Mouse (Mus musculus) hindbrain, embryonic 14.5 days (tissue): ENCODE measurements at regions not wholly inside any gene's neighbourhood (a gene's known extent, or its start where the extent isn't known, plus 50 kb on each side); places are given as distances from the start of the nearest gene placed in this dataset.

ENCODE experiments used
- ATAC-seq: fragments of 200-750 bp; cut with Nextera tagmentation; 2 replicates; pipeline ENCODE4 v1.8.0; 2017; ENCODE audit warnings: moderate number of reproducible peaks, mild to moderate bottlenecking, moderate TSS enrichment, moderate library complexity; ENCODE audit not compliant: low FRiP score
- DNase-seq: peaks from one replicate; pipeline ENCODE4 v3.0.0-alpha.2; 2015; ENCODE audit warnings: low spot score
- H3K27ac ChIP-seq: fragments of 300-500 bp; sonication (generic); 2 replicates; pipeline ENCODE4 v1.5.1; 2014; ENCODE audit warnings: mild to moderate bottlenecking, moderate library complexity
- H3K27me3 ChIP-seq: fragments of 300-500 bp; sonication (generic); 2 replicates; pipeline ENCODE4 v1.6.1; 2014; ENCODE audit warnings: mild to moderate bottlenecking, low read length, mixed read lengths; ENCODE audit not compliant: control insufficient read depth, insufficient read depth
- H3K36me3 ChIP-seq: fragments of 300-500 bp; sonication (generic); replicated peaks from 2 replicates; pipeline ENCODE4 v1.6.1; 2014; ENCODE audit not compliant: control insufficient read depth, insufficient read depth
- H3K4me1 ChIP-seq: fragments of 300-500 bp; sonication (generic); replicated peaks from 2 replicates; pipeline ENCODE4 v1.6.1; 2014; ENCODE audit warnings: antibody characterized with exemption, low read length, mixed read lengths; ENCODE audit not compliant: control insufficient read depth, insufficient read depth
- H3K4me2 ChIP-seq: fragments of 300-500 bp; sonication (generic); replicated peaks from 2 replicates; pipeline ENCODE4 v1.6.1; 2014; ENCODE audit warnings: mild to moderate bottlenecking, moderate library complexity
- H3K4me3 ChIP-seq: fragments of 300-500 bp; sonication (generic); replicated peaks from 2 replicates; pipeline ENCODE4 v1.5.1; 2014; ENCODE audit warnings: mild to moderate bottlenecking, low read length
- H3K9ac ChIP-seq: fragments of 300-500 bp; sonication (generic); 2 replicates; pipeline ENCODE4 v1.6.1; 2014
- H3K9me3 ChIP-seq: fragments of 300-500 bp; sonication (generic); 2 replicates; pipeline ENCODE4 v1.6.1; 2016; ENCODE audit warnings: low read length; ENCODE audit not compliant: control insufficient read depth
- WGBS: fragments of 180-500 bp; shearing (Covaris S2); extraction: QIAGEN DNeasy Blood & Tissue Kit; methylation state at CpG from one replicate; pipeline ENCODE4 v1.1.7; 2014; 5-methylcytosine and 5-hydroxymethylcytosine counted together

GRCm38 (mm10) chr12:12549649-12550048, 287.7 kb downstream of the Fam49a start:
- no peak for DNase-seq
- Histone ChIP-seq H3K27ac (no peak overlapping the region), H3K36me3 (no peaks in the 10 kb centered on the region), H3K4me3 (no peak overlapping the region), H3K9ac (no peak overlapping the region), H3K4me2 (no peak overlapping the region), H3K27me3 (no peaks in the 10 kb centered on the region), H3K4me1 (no peaks in the 10 kb centered on the region), H3K9me3 (no peaks in the 10 kb centered on the region)
- no peak for ATAC-seq
- 84% methylated on average over 3 of the region's 3 CpGs for WGBS

- Histone ChIP-seq H3K4me1 (no peaks in the 10 kb centered on the region), H3K4me3 (no peak overlapping the region), H3K27ac (no peak overlapping the region), H3K27me3 (no peaks in the 10 kb centered on the region), H3K9ac (no peak overlapping the region), H3K4me2 (no peak overlapping the region), H3K9me3 (no peaks in the 10 kb centered on the region), H3K36me3 (no peaks in the 10 kb centered on the region)
- ATAC-seq (no peak), DNase-seq (no peak)
- WGBS = 82% methylated on average over 2 of the region's 2 CpGs
Measured at GRCm38 (mm10) chr12:12548688-12549087, 286.7 kb downstream of the Fam49a start.

- no peaks in the 10 kb centered on the region for H3K27me3 ChIP-seq
- ATAC-seq (no peak), DNase-seq (no peak)
- no peak overlapping the region for H3K27ac ChIP-seq
- WGBS = 87% methylated on average over 1 of the region's 1 CpGs
- H3K4me3 ChIP-seq = no peak overlapping the region
- no peaks in the 10 kb centered on the region for H3K4me1 ChIP-seq
- H3K9ac ChIP-seq = no peak overlapping the region
- no peaks in the 10 kb centered on the region for H3K9me3 ChIP-seq
- no peak overlapping the region for H3K4me2 ChIP-seq
- no peaks in the 10 kb centered on the region for H3K36me3 ChIP-seq
Measured at GRCm38 (mm10) chr12:12547477-12547876, 285.5 kb downstream of the Fam49a start.

- no peak for ATAC-seq
- no peak overlapping the region for H3K27ac ChIP-seq
- no peak overlapping the region for H3K9ac ChIP-seq
- H3K4me2 ChIP-seq = no peak overlapping the region
- DNase-seq = no peak
- H3K27me3 ChIP-seq = no peaks in the 10 kb centered on the region
- WGBS = 92% methylated on average over 5 of the region's 5 CpGs
- H3K4me3 ChIP-seq = no peak overlapping the region
- H3K9me3 ChIP-seq = no peaks in the 10 kb centered on the region
- no peaks in the 10 kb centered on the region for H3K36me3 ChIP-seq
- no peaks in the 10 kb centered on the region; the same call in 1 of the 2 replicates for H3K4me1 ChIP-seq
Measured at GRCm38 (mm10) chr12:12546372-12547031, 284.6 kb downstream of the Fam49a start.

- 41% methylated on average over 13 of the region's 13 CpGs for WGBS
- H3K4me2 ChIP-seq = no peak overlapping the region
- no peak overlapping the region for H3K4me3 ChIP-seq
- peak overlapping the region; percentile 36; the same call in 1 of the 2 replicates for H3K9ac ChIP-seq
- H3K36me3 ChIP-seq = no peaks in the 10 kb centered on the region
- no peaks in the 10 kb centered on the region for H3K27me3 ChIP-seq
- DNase-seq (no peak), ATAC-seq (no peak)
- no peaks in the 10 kb centered on the region for H3K9me3 ChIP-seq
- no peak overlapping the region for H3K27ac ChIP-seq
- H3K4me1 ChIP-seq = no peaks in the 10 kb centered on the region; the same call in 1 of the 2 replicates
Measured at GRCm38 (mm10) chr12:12541076-12542070, 279.4 kb downstream of the Fam49a start.

GRCm38 (mm10) chr12:12539291-12539690, 277.4 kb downstream of the Fam49a start:
- no peaks in the 10 kb centered on the region; the same call in 1 of the 2 replicates for H3K4me1 ChIP-seq
- no peak overlapping the region for H3K27ac ChIP-seq
- ATAC-seq = no peak
- no peak overlapping the region for H3K4me2 ChIP-seq
- H3K4me3 ChIP-seq = no peak overlapping the region
- H3K9me3 ChIP-seq = no peaks in the 10 kb centered on the region
- H3K36me3 ChIP-seq = no peaks in the 10 kb centered on the region
- no peak for DNase-seq
- no peaks in the 10 kb centered on the region for H3K27me3 ChIP-seq
- no peak overlapping the region for H3K9ac ChIP-seq
- 92% methylated on average over 3 of the region's 3 CpGs for WGBS

- Histone ChIP-seq H3K27me3 (no peaks in the 10 kb centered on the region), H3K9ac (no peak overlapping the region), H3K4me1 (no peaks in the 10 kb centered on the region), H3K4me2 (no peak overlapping the region), H3K27ac (no peak overlapping the region), H3K4me3 (no peak overlapping the region), H3K36me3 (no peaks in the 10 kb centered on the region), H3K9me3 (no peaks in the 10 kb centered on the region)
- DNase-seq (no peak), ATAC-seq (no peak)
- WGBS = 37% methylated on average over 2 of the region's 2 CpGs
Measured at GRCm38 (mm10) chr12:12534779-12535178, 272.8 kb downstream of the Fam49a start.

- ATAC-seq = no peak
Measured at GRCm38 (mm10) chr12:12530796-12531195, 268.9 kb downstream of the Fam49a start.

GRCm38 (mm10) chr12:12529541-12529940, 267.6 kb downstream of the Fam49a start:
- H3K9me3 ChIP-seq = no peaks in the 10 kb centered on the region
- H3K27ac ChIP-seq = no peak overlapping the region
- DNase-seq (no peak), ATAC-seq (no peak)
- peaks cover 14% of the 10 kb centered on the region; the same call in 1 of the 2 replicates for H3K4me1 ChIP-seq
- no peak overlapping the region for H3K4me2 ChIP-seq
- WGBS = 95% methylated on average over 5 of the region's 5 CpGs
- no peaks in the 10 kb centered on the region for H3K36me3 ChIP-seq
- no peaks in the 10 kb centered on the region for H3K27me3 ChIP-seq
- no peak overlapping the region for H3K9ac ChIP-seq
- H3K4me3 ChIP-seq = no peak overlapping the region

More at GRCm38 (mm10) chr12:12530796-12531195, 268.9 kb downstream of the Fam49a start:
- 84% methylated on average over 6 of the region's 6 CpGs for WGBS
- Histone ChIP-seq H3K27ac (no peak overlapping the region), H3K4me3 (no peak overlapping the region), H3K27me3 (no peaks in the 10 kb centered on the region), H3K9ac (no peak overlapping the region), H3K9me3 (no peaks in the 10 kb centered on the region), H3K36me3 (no peaks in the 10 kb centered on the region), H3K4me1 (peaks cover 14% of the 10 kb centered on the region; the same call in 1 of the 2 replicates), H3K4me2 (no peak overlapping the region)
- no peak for DNase-seq
